Mouse (Mus musculus) right cerebral cortex, adult 2 months (tissue): ENCODE results near the gene Spc24.

Source experiments
- DNase-seq, 2 experiments: peaks; one replicate each; pipeline ENCODE4 v3.0.0; 2021 to 2022; ENCODE audit warnings: low spot score in 2 of 2

Spc24 gene

DNA sequence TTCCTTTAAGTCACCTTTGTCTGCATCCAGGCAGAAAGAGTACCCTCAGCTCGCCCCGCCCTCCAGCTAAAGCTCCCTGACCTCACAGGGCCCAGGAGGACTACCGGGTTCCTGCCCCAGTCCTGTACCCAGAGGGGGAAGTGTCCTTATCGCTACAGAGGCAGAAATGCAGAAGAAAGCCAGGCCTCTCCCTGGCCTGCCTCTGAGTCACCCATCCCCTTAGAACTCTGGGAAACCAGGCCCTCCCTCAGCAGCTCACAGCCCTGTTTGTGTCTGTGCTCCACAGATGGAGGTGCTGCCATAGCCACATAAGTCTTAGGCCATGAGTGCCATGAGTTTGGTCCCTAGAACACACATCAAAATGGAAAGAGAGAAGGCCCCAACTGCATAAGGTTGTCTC lies 44.8 kb downstream of the Spc24 start:
- DNase-seq = no peak

DNA sequence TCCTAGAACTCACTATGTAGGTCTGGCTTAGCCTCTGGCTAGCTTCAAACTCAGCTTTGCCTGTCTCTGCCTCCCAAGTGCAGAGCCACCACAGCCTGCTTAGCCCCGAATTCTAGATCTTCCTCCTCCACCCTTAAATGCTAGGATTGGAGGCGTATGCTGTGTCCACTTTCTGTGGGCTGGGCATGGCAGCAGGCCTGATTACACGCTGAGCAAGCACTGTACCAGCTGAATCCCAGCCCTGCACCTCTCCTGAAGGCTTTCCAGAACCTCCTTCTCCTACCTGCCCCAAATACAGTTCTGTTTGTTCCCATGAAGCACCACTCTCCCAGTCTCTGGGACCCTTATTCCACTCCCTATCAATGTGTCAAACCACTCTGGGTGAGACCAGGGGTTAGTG lies 50.8 kb downstream of the Spc24 start:
- no peak for DNase-seq

DNA sequence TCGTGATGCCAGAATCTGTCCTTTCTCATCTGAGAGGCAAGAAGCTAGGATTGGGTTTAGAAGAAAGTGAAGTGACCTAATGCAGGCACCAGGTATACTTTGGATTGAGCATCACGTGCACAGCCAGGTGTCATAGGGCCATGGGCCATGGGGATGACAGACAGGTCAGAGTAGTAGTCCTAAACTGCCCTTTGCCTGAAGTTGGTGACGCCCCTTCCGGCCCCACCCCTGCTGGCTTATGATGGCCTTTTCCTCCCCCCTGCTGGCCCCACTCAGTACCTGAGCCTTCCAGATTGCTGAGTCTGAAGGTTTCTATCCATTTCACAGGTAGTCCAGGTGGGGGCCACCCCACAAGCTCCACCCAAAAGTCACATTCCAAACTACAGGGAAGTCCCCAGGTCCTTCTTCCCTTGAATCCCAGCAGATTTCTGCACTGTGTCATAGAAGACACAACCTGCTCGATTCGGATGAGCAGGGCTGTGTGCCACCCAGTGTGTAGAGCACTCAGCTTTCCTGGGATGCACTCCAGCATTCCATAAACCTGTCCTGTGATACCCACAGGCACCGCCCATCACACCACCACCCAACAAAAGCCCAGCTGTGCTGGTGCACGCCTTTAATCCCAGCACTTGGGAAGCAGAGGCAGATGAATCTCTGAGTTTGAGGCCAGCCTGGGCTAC lies 53.4 kb downstream of the Spc24 start:
- DNase-seq = no peak

DNA sequence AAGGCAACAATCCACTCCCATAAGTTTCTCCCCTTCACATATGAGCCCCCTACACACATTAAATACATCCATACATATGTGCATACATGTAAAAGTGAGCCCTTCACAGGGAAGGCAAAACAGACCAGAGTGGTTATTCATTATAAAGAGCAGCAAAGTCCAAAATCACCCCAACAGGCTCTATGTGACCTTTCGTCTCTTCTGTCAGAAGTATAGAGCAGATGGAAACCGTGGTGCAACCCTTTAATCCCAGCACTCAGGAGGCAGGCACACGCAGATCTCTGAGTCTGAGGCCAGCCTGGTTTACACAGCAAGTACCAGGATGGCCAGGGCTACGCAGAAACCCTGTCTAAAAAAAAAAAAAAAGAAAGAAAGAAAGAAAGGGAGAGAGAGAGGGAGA lies 54.0 kb downstream of the Spc24 start:
- no peak for DNase-seq
